Mouse (Mus musculus): ENCODE measurements around the gene Gm136.

The Gm136 gene

DNA sequence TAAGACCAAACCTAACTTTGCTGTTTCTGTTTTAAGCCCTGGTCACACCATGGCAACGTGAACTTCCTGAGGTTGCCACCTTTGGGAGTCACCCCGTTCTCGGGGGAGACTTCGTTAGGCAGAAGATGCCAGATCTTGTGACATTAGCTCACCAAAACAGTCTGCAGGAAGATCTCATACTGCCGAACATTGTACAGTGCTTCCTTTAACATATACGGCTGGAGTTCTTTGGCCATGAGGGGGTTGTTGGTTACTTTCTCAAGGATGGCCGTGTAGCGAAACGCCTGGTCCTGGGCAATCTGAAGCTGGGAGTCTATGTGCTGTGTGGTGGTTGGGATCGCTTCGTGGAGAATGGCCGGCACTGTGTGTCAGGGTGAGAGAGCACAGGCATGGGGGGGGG, 36.6 kb downstream of the Gm136 start:
- DNase-seq (ENCODE audit: extremely low spot score, low read depth, low spot score): no peak

DNA sequence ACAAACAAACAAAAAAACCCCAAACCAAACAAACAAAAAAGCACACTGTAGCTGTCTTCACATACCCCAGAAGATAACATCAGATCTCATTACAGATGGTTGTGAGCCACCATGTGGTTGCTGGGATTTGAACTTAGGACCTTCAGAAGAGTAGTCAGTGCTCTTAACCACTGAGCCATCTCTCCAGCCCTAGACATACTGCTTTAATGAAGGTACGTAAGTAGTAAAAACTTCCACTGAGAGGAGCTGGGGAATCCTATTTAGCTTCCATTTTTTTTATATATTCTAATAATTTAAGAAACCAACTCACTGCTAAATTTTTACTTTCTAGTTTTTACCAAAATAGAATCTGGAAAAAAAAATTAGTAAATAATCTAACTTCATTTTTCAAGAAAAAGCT, 41.0 kb downstream of the Gm136 start:
- DNase-seq (ENCODE audit: extremely low spot score, low read depth, low spot score): no peak

DNA sequence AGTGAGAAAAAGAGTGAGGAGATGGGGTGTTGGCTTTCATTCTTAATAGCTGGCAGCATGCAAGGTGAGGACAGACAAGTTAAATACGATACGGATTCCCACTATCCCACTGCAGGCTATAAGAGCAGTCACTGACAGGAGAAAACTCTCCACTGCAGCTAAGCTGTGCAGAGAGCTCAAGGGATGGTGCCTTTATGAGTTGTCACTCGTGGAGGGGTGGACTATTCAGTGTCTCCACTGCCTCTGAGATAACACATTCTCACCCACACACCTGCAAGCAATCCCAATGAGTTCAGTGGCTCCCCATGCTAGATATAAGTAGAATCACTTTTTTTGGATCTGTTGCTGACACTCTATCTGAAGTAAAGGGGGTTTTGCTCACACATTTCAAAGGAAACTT, 47.9 kb downstream of the Gm136 start:
- no peak for DNase-seq (ENCODE audit: extremely low spot score, low read depth, low spot score)

DNA sequence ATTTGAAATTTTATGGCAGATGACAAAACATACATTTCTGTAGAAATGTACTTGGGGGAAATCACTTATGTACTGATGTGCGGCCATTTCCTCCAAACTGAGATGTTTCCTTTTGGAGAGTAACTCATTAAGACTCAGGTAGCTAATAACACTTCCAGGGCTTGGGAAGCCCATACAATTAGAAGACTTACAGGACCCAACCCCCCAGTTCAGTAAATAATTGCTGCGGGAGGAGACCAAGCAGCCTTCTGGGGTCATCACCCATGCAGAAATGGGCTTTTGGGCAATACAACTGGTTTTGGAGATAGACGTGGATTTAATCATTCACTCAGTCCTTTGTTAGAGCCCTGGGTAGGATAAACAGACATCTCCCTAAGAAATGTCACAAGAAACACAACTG, 48.8 kb downstream of the Gm136 start:
- DNase-seq (ENCODE audit: extremely low spot score, low read depth, low spot score): no peak

DNA sequence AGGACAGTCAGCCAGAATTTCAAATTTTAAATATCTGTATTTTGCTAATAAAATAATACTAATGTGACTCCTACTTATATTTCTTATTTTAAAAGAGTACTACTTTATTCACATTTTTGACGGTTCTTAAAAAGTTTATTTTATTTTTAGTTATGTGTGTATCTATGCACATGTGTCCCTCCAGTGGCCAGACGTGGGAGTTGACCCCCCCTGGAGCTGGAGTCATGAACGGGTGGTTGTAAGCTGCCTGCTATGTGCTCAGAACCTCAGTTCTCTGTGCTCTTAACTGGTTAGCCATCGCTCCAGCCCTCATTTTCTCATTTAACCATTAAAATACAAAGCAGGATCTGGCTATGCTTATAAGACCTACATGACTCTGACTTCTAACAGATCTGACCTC, 53.0 kb downstream of the Gm136 start:
- no peak for DNase-seq (ENCODE audit: extremely low spot score, low read depth, low spot score)

DNA sequence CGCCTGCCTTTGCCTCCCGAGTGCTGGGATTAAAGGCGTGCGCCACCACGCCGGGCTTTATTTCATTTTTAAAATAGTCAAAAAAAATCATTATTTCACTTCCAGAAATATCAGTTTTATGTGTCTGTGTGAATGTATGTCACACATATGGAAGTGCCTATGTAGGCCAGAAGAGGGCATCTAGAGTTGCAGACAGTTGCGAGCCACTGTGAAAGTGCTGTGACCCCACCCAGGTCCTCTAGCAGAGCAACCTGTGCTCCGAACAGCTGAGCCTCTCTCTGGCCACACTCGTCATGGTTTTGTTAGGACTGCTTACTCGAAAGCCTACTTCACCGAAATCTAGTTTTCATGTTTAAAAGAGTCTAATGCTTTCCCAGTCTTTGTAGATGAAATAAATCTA, 53.8 kb downstream of the Gm136 start:
- DNase-seq (ENCODE audit: extremely low spot score, low read depth, low spot score): no peak

DNA sequence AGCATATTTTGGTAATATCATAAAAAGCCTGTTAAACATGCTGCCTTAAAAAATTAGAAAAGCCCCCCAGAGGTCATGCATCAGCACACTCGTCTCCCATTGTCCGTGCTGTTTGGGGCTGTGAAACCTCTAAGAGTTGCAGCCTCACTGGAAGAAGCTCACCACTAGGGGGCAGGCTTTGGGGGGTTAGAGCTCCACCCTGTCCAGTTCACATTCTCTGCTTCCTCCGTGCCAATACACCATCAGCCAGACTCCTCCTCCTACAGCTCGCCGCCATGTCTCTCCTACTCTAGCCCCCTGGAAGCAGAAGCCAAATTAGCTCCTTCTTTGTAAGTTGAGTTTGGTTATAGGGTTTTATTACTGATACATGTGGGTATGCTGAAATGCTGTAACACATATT, 54.5 kb downstream of the Gm136 start:
- DNase-seq (ENCODE audit: extremely low spot score, low read depth, low spot score): no peak

Data from hindlimb bud, embryonic 11.5 days (tissue).